Mouse (Mus musculus) spleen, adult 2 months (tissue): ENCODE measurements around the gene Ppef1.

Experiments used
- CTCF ChIP-seq: fragments of 200-500 bp; IDR thresholded peaks from 2 replicates; pipeline ENCODE4 v1.5.1; 2011; ENCODE audit warnings: mild to moderate bottlenecking, inconsistent platforms; ENCODE audit not compliant: insufficient read depth, insufficient read length, insufficient replicate concordance; ENCODE audit errors: extremely low read depth
- POLR2A ChIP-seq: fragments of 200-500 bp; IDR thresholded peaks from 2 replicates; pipeline ENCODE4 v1.6.1; 2011; ENCODE audit warnings: low read depth, low read length, inconsistent platforms

- TF ChIP-seq CTCF (no peak), POLR2A (no peak)
Observed at GRCm38 (mm10) chrX:160598055-160598454, 137.5 kb downstream of the Ppef1 start.
